Mouse (Mus musculus): Measurements from ENCODE around the gene Igsf9b. TPM values are rescaled to one million over a fixed set of nuclear protein-coding genes. Genes with fewer than 3 reads are reported as not detected.

The Igsf9b gene
- polyA plus RNA-seq, 1 experiment, result 23.1 TPM

- no peak overlapping the region for H3K27ac ChIP-seq (ENCODE audit: insufficient read depth, low read length)
- H3K4me3 ChIP-seq (ENCODE audit: insufficient read depth, low read length), result no peak overlapping the region
- TF ChIP-seq POLR2A (IDR thresholded peaks at IDR 0.05; ENCODE audit: extremely low read depth, insufficient read depth, low read length) (no peak), CTCF (IDR thresholded peaks at IDR 0.05; ENCODE audit: extremely low read depth, insufficient read depth, low read length) (no peak)
- no peaks in the 10 kb centered on the region for H3K4me1 ChIP-seq (ENCODE audit: control insufficient read depth, insufficient read depth, low read length)
Measured at GRCm38 (mm10) chr9:27269904-27270303, 29.1 kb upstream of the Igsf9b start.

- no peak overlapping the region for H3K4me3 ChIP-seq (ENCODE audit: insufficient read depth, low read length)
- no peak overlapping the region for H3K27ac ChIP-seq (ENCODE audit: insufficient read depth, low read length)
- H3K4me1 ChIP-seq (ENCODE audit: control insufficient read depth, insufficient read depth, low read length), result no peaks in the 10 kb centered on the region
- no peak for TF ChIP-seq CTCF (IDR thresholded peaks at IDR 0.05; ENCODE audit: extremely low read depth, insufficient read depth, low read length)
- TF ChIP-seq POLR2A (IDR thresholded peaks at IDR 0.05; ENCODE audit: extremely low read depth, insufficient read depth, low read length), result no peak
Measured at GRCm38 (mm10) chr9:27271899-27272298, 27.1 kb upstream of the Igsf9b start.

DNA sequence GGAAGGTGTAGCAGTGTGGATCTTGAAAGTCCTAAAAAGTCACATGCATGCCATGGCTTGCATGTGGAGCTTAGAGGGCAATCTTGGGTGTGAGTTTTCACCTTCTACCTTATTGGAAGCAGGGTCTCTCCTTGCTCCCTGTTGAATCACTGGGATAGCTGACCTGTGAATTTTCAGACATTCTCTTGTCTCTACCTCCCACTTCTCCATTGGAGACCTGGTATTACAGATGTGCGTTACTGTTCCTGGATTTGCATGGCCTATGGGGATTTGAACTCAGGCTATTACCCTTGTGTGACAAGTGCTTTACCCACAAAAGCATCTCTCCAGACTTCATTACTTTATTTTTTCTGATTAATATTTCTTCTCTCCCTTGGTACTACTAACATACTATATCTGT, 26.1 kb upstream of the Igsf9b start:
- TF ChIP-seq POLR2A (IDR thresholded peaks at IDR 0.05; ENCODE audit: extremely low read depth, insufficient read depth, low read length), result no peak
- TF ChIP-seq CTCF (IDR thresholded peaks at IDR 0.05; ENCODE audit: extremely low read depth, insufficient read depth, low read length), result no peak
- H3K4me1 ChIP-seq (ENCODE audit: control insufficient read depth, insufficient read depth, low read length), result no peaks in the 10 kb centered on the region
- no peak overlapping the region for H3K27ac ChIP-seq (ENCODE audit: insufficient read depth, low read length)
- H3K4me3 ChIP-seq (ENCODE audit: insufficient read depth, low read length), result no peak overlapping the region

DNA sequence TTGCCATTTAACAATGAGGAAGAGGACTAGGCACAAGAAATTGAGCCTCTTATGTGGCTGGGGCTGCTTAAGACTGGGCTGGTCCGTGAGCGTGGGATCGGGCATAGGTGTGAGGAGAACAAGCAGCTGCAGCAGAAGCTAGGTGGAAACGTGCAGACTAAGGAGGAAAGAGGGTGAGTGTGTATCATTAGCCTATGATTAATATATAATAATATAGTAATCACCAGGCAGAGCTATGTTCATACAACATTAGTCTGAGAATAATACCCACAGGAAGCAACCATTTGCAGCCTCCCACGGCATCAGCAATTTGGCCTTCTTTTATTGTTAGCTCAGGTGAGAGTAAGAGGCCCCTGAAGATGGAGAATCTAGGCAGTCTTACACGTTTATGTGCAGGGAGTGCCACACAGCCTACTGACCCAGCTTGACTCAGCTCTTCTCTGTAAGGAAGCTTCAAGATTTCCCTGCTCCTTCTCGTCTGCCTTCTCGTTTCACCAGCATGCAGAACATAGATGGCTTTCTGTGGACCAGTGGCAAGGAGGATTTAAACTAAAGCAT, 22.6 kb upstream of the Igsf9b start:
- Histone ChIP-seq H3K4me3 (ENCODE audit: insufficient read depth, low read length) (no peak overlapping the region), H3K27ac (ENCODE audit: insufficient read depth, low read length) (no peak overlapping the region), H3K4me1 (ENCODE audit: control insufficient read depth, insufficient read depth, low read length) (no peaks in the 10 kb centered on the region)
- TF ChIP-seq CTCF (IDR thresholded peaks at IDR 0.05; ENCODE audit: extremely low read depth, insufficient read depth, low read length) (no peak), POLR2A (IDR thresholded peaks at IDR 0.05; ENCODE audit: extremely low read depth, insufficient read depth, low read length) (no peak)

DNA sequence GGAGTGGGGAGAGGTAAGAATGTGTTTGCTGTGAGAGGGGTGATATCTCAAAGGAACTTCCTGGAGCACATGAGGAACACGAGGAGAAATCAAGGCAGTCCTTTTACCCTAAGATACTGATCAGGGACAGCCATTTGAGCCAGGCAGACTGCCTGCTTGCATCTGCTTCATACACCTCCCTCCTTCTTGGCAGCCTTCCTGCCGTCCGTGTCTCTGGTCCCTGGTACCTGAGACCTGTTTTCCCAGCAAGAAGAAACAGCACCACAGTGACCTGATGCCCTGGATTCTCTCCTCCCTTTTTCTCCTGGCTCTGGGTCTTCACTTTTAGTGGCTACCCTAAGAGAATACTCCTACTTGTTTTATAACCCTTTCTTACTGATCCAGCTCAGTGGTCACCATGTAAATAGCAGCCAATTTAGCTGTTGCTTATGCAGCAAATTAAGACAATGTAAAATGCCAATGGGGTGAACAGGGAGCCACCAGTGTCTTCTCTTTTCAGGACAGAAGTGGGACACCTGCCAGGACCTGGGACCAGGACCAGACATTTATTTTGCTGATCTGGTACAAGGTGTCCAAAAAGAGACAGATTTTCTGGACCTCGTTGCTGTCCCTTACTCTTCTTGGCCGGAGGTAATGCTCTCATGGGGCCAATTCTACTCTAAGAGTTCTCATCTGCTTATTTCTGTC, 21.5 kb upstream of the Igsf9b start:
- Histone ChIP-seq H3K27ac (ENCODE audit: insufficient read depth, low read length) (no peak overlapping the region), H3K4me3 (ENCODE audit: insufficient read depth, low read length) (no peak overlapping the region), H3K4me1 (ENCODE audit: control insufficient read depth, insufficient read depth, low read length) (no peaks in the 10 kb centered on the region)
- TF ChIP-seq POLR2A (IDR thresholded peaks at IDR 0.05; ENCODE audit: extremely low read depth, insufficient read depth, low read length) (no peak), CTCF (IDR thresholded peaks at IDR 0.05; ENCODE audit: extremely low read depth, insufficient read depth, low read length) (no peak)

DNA sequence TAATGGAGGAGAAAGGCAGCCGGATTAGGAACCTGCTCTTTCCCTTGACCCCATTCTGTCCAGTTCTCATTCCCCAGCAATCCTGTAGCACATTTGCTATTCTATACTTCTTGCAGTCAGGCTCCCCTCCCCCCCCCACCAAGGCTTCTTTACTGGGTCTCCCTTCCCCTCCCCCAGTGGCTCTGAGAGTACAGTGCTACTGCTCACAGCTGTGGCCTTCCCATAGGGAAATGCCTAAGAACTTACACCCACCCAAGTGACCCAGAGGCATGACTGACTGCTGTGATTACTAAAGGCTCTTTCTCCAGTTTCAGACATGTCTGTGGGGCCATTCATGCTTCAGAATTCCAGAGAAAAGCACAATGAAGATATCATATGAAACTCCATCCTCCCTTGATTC, 20.0 kb upstream of the Igsf9b start:
- Histone ChIP-seq H3K4me3 (ENCODE audit: insufficient read depth, low read length) (no peak overlapping the region), H3K4me1 (ENCODE audit: control insufficient read depth, insufficient read depth, low read length) (no peaks in the 10 kb centered on the region), H3K27ac (ENCODE audit: insufficient read depth, low read length) (no peak overlapping the region)
- TF ChIP-seq CTCF (IDR thresholded peaks at IDR 0.05; ENCODE audit: extremely low read depth, insufficient read depth, low read length), result no peak
- TF ChIP-seq POLR2A (IDR thresholded peaks at IDR 0.05; ENCODE audit: extremely low read depth, insufficient read depth, low read length), result no peak

DNA sequence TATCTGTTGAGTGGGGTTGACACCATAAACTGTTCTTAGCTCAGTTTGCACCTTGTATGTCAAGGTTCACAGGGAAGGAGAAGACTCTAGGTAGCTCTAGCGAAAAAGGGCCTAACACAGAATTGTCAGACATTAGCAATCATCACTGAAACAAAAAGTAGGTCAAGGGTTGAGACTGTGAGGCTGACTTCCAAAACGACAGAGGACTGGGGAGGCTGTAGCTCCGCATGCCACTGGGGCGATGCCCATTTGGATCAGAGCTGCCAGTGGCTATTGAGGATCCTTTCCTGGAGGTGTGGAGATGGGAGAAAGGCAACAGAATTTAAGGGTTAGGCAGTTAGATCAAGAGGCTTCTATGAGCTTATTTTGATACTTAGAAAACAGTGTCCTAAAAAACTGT, 18.0 kb upstream of the Igsf9b start:
- no peaks in the 10 kb centered on the region for H3K4me1 ChIP-seq (ENCODE audit: control insufficient read depth, insufficient read depth, low read length)
- H3K4me3 ChIP-seq (ENCODE audit: insufficient read depth, low read length), result no peak overlapping the region
- no peak overlapping the region for H3K27ac ChIP-seq (ENCODE audit: insufficient read depth, low read length)
- TF ChIP-seq POLR2A (IDR thresholded peaks at IDR 0.05; ENCODE audit: extremely low read depth, insufficient read depth, low read length) (no peak), CTCF (IDR thresholded peaks at IDR 0.05; ENCODE audit: extremely low read depth, insufficient read depth, low read length) (no peak)

- TF ChIP-seq CTCF (IDR thresholded peaks at IDR 0.05; ENCODE audit: extremely low read depth, insufficient read depth, low read length), result no peak
- TF ChIP-seq POLR2A (IDR thresholded peaks at IDR 0.05; ENCODE audit: extremely low read depth, insufficient read depth, low read length), result no peak
- Histone ChIP-seq H3K27ac (ENCODE audit: insufficient read depth, low read length) (no peak overlapping the region), H3K4me1 (ENCODE audit: control insufficient read depth, insufficient read depth, low read length) (peaks cover 5% of the 10 kb centered on the region), H3K4me3 (ENCODE audit: insufficient read depth, low read length) (no peak overlapping the region)
Measured at GRCm38 (mm10) chr9:27285719-27286249, 13.2 kb upstream of the Igsf9b start.

- TF ChIP-seq CTCF (IDR thresholded peaks at IDR 0.05; ENCODE audit: extremely low read depth, insufficient read depth, low read length) (no peak), POLR2A (IDR thresholded peaks at IDR 0.05; ENCODE audit: extremely low read depth, insufficient read depth, low read length) (no peak)
- no peak overlapping the region for H3K27ac ChIP-seq (ENCODE audit: insufficient read depth, low read length)
- H3K4me1 ChIP-seq (ENCODE audit: control insufficient read depth, insufficient read depth, low read length), result peaks cover 5% of the 10 kb centered on the region
- H3K4me3 ChIP-seq (ENCODE audit: insufficient read depth, low read length), result no peak overlapping the region
Measured at GRCm38 (mm10) chr9:27286296-27286695, 12.7 kb upstream of the Igsf9b start.

- no peak for TF ChIP-seq CTCF (IDR thresholded peaks at IDR 0.05; ENCODE audit: extremely low read depth, insufficient read depth, low read length)
- TF ChIP-seq POLR2A (IDR thresholded peaks at IDR 0.05; ENCODE audit: extremely low read depth, insufficient read depth, low read length), result no peak
- H3K4me1 ChIP-seq (ENCODE audit: control insufficient read depth, insufficient read depth, low read length), result peaks cover 5% of the 10 kb centered on the region
- H3K4me3 ChIP-seq (ENCODE audit: insufficient read depth, low read length), result no peak overlapping the region
- H3K27ac ChIP-seq (ENCODE audit: insufficient read depth, low read length), result no peak overlapping the region
Measured at GRCm38 (mm10) chr9:27286859-27287258, 12.1 kb upstream of the Igsf9b start.

Measured in cortical plate, adult 2 months (tissue).